Mouse (Mus musculus) erythroid progenitor cell, adult 5-6 weeks (primary cell): ENCODE data around the gene Tbx5. TPM values are rescaled to one million over a fixed set of nuclear protein-coding genes. Genes with fewer than 3 reads are reported as not detected.

Experiments used
- ATAC-seq: replicated peaks from 2 replicates; pipeline ENCODE4 v1.8.0; 2016; ENCODE audit warnings: moderate number of reproducible peaks, mild to moderate bottlenecking, moderate TSS enrichment, inconsistent platforms; ENCODE audit not compliant: poor library complexity, low FRiP score, severe bottlenecking
- total RNA-seq, 2 experiments: library from RNA; stranded (forward) in 1 of 2; stranded (reverse) in 1 of 2; fragments of 150-400 nt in 1 of 2; fragments of 186-747, 209-891 nt in 1 of 2; gene quantifications; 2 replicates each; pipeline versions ENCODE4 v1.2.3 to v1.2.4; 2015 to 2017; ENCODE audit warnings: low replicate concordance in 2 of 2

Gene Tbx5
- total RNA-seq, 2 experiments from 2014 or later: not detected

DNA sequence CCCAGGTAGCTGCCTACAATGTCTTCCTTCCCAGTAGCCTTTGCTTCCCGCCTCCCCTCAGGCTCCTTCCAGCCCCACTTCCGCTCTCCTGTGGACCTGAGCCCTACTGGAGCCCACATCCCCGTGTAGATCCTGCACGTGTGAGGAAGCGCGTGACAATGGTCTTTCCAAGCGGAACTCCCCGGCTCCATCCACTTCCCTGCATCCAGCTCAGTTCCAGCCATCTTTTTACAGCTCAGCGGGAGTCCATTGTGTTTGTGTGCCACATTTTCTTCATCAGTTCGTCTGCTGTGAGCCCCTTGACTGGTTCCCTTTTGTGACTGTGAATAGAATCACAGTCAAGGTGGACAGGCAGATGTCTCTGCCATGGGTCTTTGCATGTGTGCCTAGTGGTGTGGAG, 88.5 kb downstream of the Tbx5 start:
- no peak for ATAC-seq

DNA sequence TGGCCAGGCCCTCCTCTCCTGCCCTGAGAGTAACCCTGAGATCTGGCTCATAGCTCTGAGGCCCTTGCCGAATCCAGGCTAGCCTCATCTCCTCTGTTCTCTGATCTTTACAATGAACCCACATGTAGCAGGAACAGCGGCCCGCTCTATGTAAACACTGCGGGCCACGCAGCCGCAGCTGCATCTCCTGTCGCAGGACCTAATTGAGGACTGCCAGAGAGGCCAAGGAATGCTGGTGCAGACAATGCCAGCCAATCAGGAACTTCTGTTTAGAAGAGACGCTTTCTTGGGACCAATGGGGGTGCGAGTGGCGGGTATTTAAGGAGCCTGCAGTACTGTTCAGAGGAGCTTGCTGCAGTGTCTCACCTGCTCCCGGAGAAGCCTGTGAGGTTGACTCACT, 89.8 kb downstream of the Tbx5 start:
- ATAC-seq: no peak

Other genes starting within 250 kb of the Tbx5 start
- not detected in 2 replicates for gene Tbx3, start 162.0 kb upstream of the Tbx5 start, total RNA-seq (2015; ENCODE audit: low replicate concordance)
- gene Tbx3, start 162.0 kb upstream of the Tbx5 start, total RNA-seq (2017; ENCODE audit: low replicate concordance): not detected in 2 replicates